Mouse (Mus musculus) CH12.LX (cell line): ENCODE results near the gene Hs3st3b1.

Experiments used
- CTCF ChIP-seq, 2 experiments: IDR thresholded peaks in 1 of 2; conservative IDR thresholded peaks in 1 of 2; 2 replicates each; pipeline ENCODE4 v1.5.1; 2011 to 2012; ENCODE audit warnings: low read depth in 2 of 2, low read length in 2 of 2, improper control_type of control experiment in 1 of 2, inconsistent platforms in 1 of 2, mild to moderate bottlenecking in 1 of 2, moderate library complexity in 1 of 2
- GABPA ChIP-seq: IDR thresholded peaks from 2 replicates; pipeline ENCODE4 v1.6.1; 2012; ENCODE audit warnings: low read depth, low read length, improper control_type of control experiment, inconsistent platforms; ENCODE audit not compliant: insufficient replicate concordance
- HCFC1 ChIP-seq: IDR thresholded peaks from 2 replicates; pipeline ENCODE4 v1.6.1; 2012; ENCODE audit warnings: low read depth, mild to moderate bottlenecking, inconsistent platforms, low read length, improper control_type of control experiment
- MEF2A ChIP-seq: IDR thresholded peaks from 2 replicates; pipeline ENCODE4 v1.6.1; 2014; ENCODE audit warnings: low read depth, mild to moderate bottlenecking, inconsistent platforms, low read length, improper control_type of control experiment, borderline replicate concordance
- NRF1 ChIP-seq: IDR thresholded peaks from 2 replicates; pipeline ENCODE4 v1.6.1; 2014; ENCODE audit warnings: low read depth, mild to moderate bottlenecking, inconsistent platforms, low read length, improper control_type of control experiment, moderate library complexity
- TCF12 ChIP-seq: IDR thresholded peaks from 2 replicates; pipeline ENCODE4 v1.6.1; 2014; ENCODE audit warnings: low read depth, mild to moderate bottlenecking, inconsistent platforms, low read length, improper control_type of control experiment

- TF ChIP-seq TCF12 (no peak), GABPA (no peak), HCFC1 (no peak), MEF2A (no peak), NRF1 (no peak), CTCF (conservative IDR thresholded peaks at IDR 0.05 in 1 of 2, IDR thresholded peaks at IDR 0.05 in 1 of 2; ENCODE audit: low read depth in 2 of 2, low read length in 2 of 2) (no peak)
Observed at GRCm38 (mm10) chr11:63851041-63851730, 70.9 kb downstream of the Hs3st3b1 start.
